Mouse (Mus musculus) spleen, postnatal 14 days (tissue): ENCODE measurements at regions not wholly inside any gene's neighbourhood (a gene's known extent, or its start where the extent isn't known, plus 50 kb on each side); places are given as distances from the start of the nearest gene placed in this dataset.

Source experiments
- DNase-seq, 2 experiments: peaks; one replicate each; pipeline ENCODE4 v3.0.0; 2021 to 2022; ENCODE audit warnings: low spot score in 2 of 2

DNA sequence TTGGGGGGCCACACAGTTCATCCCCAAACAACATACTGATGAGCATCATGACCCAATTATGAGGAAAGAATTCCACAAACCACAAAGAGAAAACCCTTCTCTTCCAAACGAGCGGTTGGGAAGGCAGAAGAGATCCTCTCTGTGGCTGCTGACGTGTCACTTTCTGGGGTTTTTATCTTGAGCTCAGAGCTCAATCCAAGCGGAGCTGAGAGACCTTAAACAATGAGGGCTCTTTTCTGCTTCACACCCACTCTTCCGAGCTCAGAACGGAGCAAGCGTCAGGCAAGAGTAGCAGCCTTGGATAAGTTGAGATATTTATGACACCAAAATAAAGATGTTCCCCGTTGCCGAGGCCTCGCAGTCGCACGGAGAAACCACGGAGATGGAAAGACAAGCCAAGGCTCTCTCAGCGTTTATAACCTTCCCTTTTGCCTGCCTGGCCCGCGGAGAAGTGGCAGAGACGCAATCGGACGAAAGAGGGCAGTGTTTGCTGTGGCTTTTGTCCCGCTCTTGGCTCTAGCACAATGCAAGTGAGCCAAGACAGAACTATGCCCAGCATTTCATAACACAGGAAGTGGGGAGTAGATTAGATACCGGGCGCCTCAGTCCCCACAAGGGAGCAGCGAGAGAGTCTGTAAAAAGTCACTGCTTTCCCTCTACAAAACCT is 100.7 kb downstream of the Chic2 start:
- DNase-seq: peak; percentile 33 to 56

GRCm38 (mm10) chr5:74941426-74941825 is 103.1 kb downstream of the Chic2 start:
- DNase-seq: no peak

DNA sequence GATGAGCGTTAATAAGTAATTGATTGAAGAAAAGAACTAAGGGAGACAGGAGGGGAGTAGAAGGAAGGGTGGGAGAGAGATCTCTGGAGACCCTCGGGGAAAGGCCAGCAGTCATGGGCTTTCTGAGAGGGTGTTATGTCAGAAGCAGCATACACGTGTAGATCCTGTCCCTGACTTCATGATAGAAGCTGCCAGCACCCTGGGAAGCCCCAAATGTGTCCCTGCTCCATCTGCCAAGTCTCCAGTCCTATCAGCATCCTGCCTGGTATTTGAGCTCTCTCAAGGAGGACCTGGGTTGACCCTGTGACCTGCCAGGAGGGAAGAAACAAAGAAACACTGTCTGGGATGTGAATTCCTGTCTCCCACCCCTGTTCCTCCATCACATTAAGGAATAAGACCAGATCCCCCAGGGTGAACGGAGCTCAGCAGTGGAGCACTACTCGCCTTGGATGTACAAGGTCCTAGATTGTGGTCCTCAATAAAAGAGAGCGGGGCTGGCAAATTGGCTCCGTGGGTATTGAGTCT is 107.1 kb downstream of the Chic2 start:
- DNase-seq: no peak

GRCm38 (mm10) chr5:74936087-74936486 is 108.5 kb downstream of the Chic2 start:
- DNase-seq: no peak

- DNase-seq: no peak
Measured at GRCm38 (mm10) chr5:74935676-74936075, 108.9 kb downstream of the Chic2 start.

DNA sequence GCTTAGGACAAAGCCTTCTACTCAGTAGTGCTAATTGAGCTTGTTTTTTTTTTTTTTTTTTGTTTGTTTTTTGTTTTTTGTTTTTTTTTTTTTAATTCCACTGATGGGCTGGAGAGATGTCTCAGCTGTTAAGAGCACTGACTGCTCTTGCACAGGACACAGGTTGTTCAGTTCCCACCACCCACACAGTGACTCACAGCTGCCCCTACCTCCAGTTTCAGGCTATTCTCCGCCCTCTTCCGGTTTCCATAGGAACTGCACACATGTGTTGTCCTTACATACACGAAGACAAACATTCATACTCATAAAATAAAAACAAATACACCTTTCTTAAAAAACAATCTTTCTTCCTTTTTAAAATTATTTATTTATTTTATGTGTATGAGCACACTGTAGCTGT is 111.3 kb downstream of the Chic2 start:
- no peak for DNase-seq

- DNase-seq: no peak
Measured at GRCm38 (mm10) chr5:74932206-74932605, 112.4 kb downstream of the Chic2 start.

GRCm38 (mm10) chr5:74931765-74932164 is 112.8 kb downstream of the Chic2 start:
- DNase-seq: no peak

DNA sequence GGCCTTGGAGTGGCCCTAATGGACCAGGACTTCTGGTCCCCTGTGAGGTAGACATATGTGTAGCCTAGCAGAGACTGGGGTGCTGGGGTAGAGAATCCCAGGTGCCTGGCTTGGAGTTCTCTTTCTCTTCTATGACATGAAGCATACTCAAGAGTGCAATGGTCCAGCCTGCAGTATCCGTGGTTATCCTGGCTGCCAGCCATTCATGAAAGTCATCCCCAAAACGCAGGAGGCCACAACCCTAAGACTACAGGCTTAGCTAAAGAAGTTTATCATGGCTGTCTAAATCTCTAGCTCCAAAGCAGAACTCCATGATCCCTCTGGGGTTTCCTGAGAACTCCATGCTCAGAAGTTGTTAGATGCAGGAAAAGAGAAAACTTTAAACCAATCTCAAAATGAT is 117.0 kb downstream of the Chic2 start:
- DNase-seq: no peak

DNA sequence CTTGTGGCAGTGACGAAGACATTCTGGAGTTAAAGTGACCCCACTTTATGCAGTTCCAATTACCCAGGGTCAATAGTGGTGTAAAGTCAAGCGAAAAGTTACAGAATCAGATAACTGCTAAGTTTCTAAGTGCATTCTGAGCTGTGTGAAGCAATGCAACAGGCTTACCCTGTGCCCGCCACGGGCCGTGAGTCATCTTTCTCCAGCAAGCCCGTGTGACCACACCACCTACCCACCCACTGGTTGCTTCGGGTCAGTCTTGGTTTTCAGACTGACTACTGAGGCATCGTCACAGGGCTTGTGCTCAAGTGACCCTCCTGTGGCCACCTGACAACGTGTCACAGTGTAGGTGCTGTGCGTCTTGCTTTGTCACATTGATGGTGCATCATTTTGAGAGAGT is 118.8 kb downstream of the Chic2 start:
- DNase-seq: no peak

GRCm38 (mm10) chr5:74924031-74924533 is 120.5 kb downstream of the Chic2 start:
- DNase-seq: no peak

DNA sequence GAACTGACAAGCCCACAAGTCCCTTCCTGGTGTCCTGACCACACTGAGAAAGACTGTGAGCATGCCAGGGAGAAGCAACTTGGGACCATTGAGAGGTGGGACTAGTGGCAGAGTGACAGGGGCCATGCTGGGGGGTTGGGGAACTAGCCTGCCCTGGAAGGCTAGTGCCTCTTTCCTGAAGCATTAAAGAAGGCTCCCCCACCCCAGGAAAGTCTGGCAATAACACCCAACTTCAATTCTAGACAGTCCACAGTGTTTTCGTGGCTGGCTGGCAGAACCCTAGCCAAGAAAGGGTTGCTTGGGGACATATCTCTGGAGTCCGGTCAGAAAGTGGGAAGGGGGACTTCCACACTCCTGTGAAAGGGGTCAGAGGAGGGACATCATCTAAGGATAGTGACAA is 121.2 kb downstream of the Chic2 start:
- DNase-seq: no peak

GRCm38 (mm10) chr5:74922881-74923280 is 121.7 kb downstream of the Chic2 start:
- DNase-seq: no peak

DNA sequence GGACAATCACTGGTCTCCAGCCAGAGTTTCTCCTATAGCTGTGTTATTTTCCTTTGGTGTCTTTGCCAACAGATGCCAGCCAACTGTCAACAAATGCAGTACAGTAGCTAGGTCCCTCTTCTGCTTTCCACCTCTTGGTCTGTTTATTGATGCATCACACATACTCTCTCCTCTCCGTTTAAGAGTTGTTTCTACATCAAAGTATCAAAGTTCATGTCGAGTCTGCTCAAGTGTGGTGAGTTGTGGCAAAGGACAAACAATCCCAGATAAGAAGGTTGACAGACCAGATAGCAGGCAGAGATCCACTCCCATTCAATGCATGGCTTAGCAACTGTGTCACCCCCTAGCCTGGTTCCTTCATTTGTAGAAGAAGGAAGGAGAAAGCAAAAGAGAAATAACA is 123.6 kb downstream of the Chic2 start:
- no peak for DNase-seq

GRCm38 (mm10) chr5:74920490-74920889 is 124.1 kb downstream of the Chic2 start:
- no peak for DNase-seq

DNA sequence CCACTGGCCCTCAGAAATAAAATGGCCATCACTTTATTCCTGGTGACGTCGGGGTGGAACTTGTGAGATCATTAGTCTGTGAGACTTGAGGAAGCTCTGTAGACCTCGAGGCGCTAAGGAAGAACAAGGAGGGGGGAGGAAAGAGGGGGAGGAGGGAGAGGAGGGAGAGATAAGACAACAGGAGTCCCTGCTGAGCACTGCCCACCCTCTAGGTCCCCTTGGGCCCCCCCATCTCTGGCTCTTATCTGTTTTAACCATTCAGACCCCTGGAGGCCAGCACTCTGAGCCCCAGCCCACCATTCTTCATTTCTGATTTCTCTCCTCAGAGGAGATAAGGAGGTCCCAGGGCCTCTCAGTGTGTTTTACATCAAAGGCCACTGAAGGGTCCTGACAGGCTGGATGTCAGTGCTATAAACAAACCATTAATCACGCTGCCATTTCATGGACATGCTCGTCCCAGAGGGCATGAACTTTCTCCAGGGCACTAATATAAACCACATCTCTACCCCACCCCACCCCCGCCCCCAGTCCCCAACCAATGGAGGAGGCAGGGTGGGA is 139.0 kb downstream of the Chic2 start:
- DNase-seq: no peak

GRCm38 (mm10) chr5:74904927-74905503 is 139.6 kb downstream of the Chic2 start:
- DNase-seq: no peak

DNA sequence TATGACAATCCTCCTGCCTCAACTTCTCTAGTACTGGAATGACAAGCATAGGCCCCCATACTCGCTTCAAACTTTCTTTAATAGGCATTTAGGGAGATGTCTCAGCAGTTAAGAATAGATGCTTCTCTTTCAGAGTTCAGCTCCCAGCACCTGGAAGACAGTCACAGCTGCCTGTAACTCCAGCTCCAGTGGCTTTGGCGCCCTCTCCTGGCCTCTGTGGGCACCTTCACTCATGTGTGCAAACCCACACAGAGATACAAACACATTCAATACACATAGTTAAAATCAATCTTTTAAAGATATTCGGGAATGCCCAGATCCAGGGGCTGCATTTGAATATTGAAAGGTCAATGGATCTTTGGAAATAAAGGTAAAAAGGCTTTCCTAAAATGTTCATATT is 140.2 kb downstream of the Chic2 start:
- DNase-seq: no peak

DNA sequence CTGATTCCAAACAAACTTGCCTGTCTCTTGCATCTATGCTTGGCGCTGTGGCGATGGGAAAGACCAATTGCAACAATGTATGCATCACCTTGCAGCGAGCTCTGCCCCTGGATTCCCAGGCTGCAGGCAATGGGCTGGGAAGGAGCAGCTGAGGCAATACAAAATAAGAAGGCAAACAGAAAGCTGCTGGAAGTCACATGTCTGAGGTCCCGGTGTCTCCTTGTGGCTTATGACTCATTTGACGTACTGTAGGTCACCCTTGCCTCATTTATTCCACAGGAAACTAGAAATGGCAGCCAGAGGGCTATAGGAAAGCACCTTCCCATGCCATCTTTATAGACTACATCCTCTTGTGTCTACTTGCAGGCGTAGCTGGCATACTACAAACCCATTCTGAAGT is 140.9 kb downstream of the Chic2 start:
- no peak for DNase-seq

GRCm38 (mm10) chr5:74897133-74897532 is 147.4 kb downstream of the Chic2 start:
- DNase-seq: no peak

DNA sequence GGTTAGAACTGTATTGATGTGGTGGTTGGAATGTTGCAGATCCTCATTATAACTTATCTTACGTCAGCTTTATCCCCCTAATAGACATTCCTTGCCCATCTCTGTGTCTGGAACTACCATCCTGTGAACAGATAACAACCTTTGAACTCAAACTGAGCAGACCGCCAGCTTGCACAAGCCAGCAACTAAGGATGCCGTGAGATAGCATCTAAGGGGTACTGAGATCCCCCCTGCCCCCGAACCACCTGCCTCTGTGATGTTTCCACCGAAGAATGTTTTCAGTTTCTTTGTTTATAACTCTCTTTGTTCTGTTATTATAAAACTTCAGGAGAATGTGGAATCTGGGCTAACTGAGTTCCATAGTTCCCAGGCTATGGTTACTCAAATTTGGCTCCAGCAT is 151.3 kb downstream of the Chic2 start:
- DNase-seq: no peak

GRCm38 (mm10) chr5:74891541-74891940 is 153.0 kb downstream of the Chic2 start:
- DNase-seq: no peak

GRCm38 (mm10) chr5:74888934-74889333 is 155.6 kb downstream of the Chic2 start:
- no peak for DNase-seq
